Mouse (Mus musculus) bone marrow, adult 2 months (tissue): ENCODE measurements around the gene Supt4a. TPM values are rescaled to one million over a fixed set of nuclear protein-coding genes. Genes with fewer than 3 reads are reported as not detected.

Experiments used
- H3K27ac ChIP-seq: fragments of 200-500 bp; 2 replicates; pipeline ENCODE4 v1.5.1; 2012; ENCODE audit warnings: low read depth, mild to moderate bottlenecking, control low read depth, inconsistent platforms, low read length; ENCODE audit not compliant: control insufficient read depth, poor library complexity, insufficient read depth
- H3K4me1 ChIP-seq: fragments of 200-500 bp; 2 replicates; pipeline ENCODE4 v1.6.1; 2011; ENCODE audit warnings: low read length; ENCODE audit not compliant: control insufficient read depth, insufficient read depth
- H3K4me3 ChIP-seq: fragments of 200-500 bp; replicated peaks from 2 replicates; pipeline ENCODE3; 2011; ENCODE audit warnings: mild to moderate bottlenecking, low read depth, low read length, control low read depth; ENCODE audit not compliant: control insufficient read depth
- CTCF ChIP-seq: fragments of 200-500 bp; IDR thresholded peaks from 2 replicates; pipeline ENCODE4 v1.5.1; 2011; ENCODE audit warnings: low read length, control low read depth; ENCODE audit not compliant: control insufficient read depth, insufficient read depth
- POLR2A ChIP-seq: fragments of 200-500 bp; IDR thresholded peaks from 2 replicates; pipeline ENCODE4 v1.6.1; 2011; ENCODE audit warnings: low read depth, mild to moderate bottlenecking, control low read depth, low read length, borderline replicate concordance; ENCODE audit not compliant: control insufficient read depth
- WGBS: fragments of 180-500 bp; shearing (Covaris S2); methylation state at CpG from one replicate; pipeline ENCODE4 v1.1.7; 2018; 5-methylcytosine and 5-hydroxymethylcytosine counted together
- polyA plus RNA-seq: library from polyadenylated mRNA; stranded (reverse); fragments of >200 nt; gene quantifications from 2 replicates; pipeline ENCODE4 v1.2.4, GENCODE M21; 2011; ENCODE audit warnings: low replicate concordance; ENCODE audit not compliant: missing spikeins, insufficient read depth, insufficient read length

Gene Supt4a
- polyA plus RNA-seq, 1 experiment: 127 TPM

DNA sequence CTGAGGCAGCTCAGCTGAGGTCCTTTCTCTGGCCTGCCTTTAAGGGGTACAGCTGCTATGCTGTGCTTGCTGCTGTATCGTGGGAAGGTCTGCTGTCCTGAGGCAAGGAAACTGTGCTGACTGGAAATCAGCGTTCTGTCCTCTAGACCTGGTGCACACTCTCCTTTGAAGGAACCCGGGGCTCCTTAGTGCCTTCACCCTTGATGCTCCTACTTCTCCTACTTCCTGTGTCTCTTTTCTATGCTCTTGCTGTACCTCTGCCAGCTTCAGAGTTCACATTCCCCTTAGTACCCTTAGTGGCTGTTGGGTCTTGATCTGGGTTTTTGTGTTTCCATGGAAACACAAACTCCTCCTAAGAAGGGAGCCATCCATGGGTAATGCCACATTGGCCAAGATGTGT, 6.3 kb downstream of the Supt4a start:
- WGBS: 92% methylated on average over 3 of the region's 3 CpGs
- Histone ChIP-seq H3K27ac (no peak overlapping the region), H3K4me3 (no peak overlapping the region), H3K4me1 (peaks cover 12% of the 10 kb centered on the region)
- TF ChIP-seq CTCF: no peak
- no peak for TF ChIP-seq POLR2A

DNA sequence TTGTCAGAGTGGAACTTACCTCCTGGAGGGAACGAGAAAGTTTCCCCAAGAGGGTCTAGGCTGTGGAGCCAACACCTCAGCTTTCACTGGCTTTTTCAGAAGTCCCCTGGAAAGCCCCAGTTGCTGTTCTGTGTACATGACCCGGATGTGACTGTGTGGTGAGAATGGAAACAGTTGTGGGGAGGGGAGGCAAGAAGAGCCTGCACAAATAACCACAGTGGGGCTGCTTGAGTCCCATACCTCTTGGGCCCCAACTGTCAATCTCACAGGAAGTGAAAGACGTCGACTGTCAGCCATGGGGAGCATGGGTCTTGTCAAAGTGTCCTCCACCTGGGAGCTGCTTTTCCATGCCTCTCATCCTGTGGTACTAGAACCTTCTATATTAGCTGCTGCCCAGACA, 7.6 kb downstream of the Supt4a start:
- TF ChIP-seq POLR2A (no peak), CTCF (no peak)
- Histone ChIP-seq H3K27ac (peak overlapping the region; percentile 77), H3K4me3 (no peak overlapping the region), H3K4me1 (peaks cover 12% of the 10 kb centered on the region)
- 44% methylated on average over 4 of the region's 4 CpGs for WGBS

DNA sequence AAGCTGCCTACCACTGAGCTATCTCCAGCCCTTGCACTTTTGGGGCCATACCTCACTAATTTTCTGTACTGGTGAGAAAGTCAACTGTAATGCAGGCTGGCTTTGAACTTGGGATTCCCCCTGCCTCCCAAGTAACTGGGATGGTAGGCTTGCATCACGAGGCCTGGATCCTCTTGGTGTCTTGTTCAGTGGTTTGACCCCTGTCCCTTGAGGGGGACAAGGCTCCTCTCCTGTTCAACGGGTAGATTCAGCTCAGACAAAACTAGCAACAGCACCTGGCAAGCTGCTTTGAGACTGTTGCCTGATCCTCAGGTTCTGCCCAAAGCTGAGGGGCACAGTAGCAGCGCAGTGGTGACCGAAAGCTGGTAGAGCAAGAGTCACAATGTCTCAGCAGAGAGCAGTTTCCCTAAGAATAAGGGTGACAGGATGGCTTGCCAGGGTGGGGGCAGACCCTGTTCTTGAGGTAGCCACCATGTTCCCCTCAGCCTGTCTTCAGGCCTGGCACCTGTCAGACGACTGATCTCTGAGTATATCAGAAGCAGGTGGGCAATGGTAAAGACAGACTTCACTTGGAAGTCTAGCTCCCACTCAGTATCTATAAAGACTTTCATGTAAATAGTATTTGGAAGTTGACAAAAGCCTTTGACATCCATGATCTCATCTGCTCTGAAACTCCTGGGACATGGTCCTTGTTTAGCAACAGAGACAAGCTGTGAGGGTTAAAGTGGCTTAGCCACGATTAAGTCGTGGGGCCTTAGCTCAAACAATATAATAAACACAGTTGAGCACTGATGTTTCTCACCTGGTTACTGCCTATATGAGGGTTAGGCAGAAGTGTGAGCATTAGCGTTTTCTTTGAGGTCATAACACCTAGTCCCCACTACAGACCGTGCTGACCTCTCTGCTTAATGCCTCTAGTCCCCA, 8.5 kb downstream of the Supt4a start:
- Histone ChIP-seq H3K27ac (peak overlapping the region; percentile 77), H3K4me3 (no peak overlapping the region), H3K4me1 (peaks cover 14% of the 10 kb centered on the region)
- 84% methylated on average over 9 of the region's 9 CpGs for WGBS
- TF ChIP-seq POLR2A: no peak
- TF ChIP-seq CTCF: no peak

DNA sequence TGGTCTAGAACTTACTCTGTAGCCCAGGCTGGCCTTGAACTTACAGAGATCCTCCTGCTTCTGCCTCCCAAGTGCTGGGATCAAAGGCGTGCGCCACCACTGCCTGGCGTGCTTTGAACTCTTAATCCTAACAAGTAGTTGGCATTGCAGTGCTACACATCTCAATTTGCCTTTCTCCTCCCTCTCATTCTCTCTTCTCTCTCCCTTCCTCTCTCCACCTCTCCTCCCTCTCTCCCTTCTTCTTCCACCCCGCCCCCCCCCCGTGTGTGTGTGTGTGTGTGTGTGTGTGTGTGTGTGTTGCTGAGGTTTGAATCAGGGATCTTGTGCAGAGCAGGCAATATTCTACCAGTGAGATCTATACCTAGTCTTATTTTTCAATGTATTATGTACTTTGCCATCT, 10.0 kb downstream of the Supt4a start:
- 97% methylated on average over 5 of the region's 5 CpGs for WGBS
- Histone ChIP-seq H3K4me3 (no peak overlapping the region), H3K4me1 (peaks cover 15% of the 10 kb centered on the region), H3K27ac (no peak overlapping the region)
- TF ChIP-seq CTCF (no peak), POLR2A (no peak)

DNA sequence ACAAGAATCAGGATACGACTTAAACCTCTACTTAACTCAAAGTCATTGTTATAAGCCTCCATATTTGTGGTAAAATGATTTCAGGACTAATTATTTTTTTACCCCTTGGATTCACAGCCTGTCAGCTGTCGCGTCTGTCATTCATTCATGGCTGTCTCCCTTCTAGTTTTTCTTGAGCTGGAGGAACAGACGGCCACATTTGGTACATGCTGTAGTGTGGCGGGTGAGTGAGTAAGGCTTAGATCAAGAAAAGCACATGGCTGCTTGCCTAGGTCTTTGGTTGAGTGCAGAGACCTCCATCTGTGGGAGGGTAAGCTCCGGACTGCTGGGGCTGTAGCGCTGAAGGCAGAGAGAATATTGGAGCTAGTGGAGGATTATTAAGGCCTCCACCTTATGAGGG, 10.4 kb downstream of the Supt4a start:
- TF ChIP-seq CTCF (no peak), POLR2A (no peak)
- 83% methylated on average over 7 of the region's 7 CpGs for WGBS
- peaks cover 15% of the 10 kb centered on the region for H3K4me1 ChIP-seq
- peak overlapping the region; percentile 98 for H3K27ac ChIP-seq
- no peak overlapping the region for H3K4me3 ChIP-seq

DNA sequence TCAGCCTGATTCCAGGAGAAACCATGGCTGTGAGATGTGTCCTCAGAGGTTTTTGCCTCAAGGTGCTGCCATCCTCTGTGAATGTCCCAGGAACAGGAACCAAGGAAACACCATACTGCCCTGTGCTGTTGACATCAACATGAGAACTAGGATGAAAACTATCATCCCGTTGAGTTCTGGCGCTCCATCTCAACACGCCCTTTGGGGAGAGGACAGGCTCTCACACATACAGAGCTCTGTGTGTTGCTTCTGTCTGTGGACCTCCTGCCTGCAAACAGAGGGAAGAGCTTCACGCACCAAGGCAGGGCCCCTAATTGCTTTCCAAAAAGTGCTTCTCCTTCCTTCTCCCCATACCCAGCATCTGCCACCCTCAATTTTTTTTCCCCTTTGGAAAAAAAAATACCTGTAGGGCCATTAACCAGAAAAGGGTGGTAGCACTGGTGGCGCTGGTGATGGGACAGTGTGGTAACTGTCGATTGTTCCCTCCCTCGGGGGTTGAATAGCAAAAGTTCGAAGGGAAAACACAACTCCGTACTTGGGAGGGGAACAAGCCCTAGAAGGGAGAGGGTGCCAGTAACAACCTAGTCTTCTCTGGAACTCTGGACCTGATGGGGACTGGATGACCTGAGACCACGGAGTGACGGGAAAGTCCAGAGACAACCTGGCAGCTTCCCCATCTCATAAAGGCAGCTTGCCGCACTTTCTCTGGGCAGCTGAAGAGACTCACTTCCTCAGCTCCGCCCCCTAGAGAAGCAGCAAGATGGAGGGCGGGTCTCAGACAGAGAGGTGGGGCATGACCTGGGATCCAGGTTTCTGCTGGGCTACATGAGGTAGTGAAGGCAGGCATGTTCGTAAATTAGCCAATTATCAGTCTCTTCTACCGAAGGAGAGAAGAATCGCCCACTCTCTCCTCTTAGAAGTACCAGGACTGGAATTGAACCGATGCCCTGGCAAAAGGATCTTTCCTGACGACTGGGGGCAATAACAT, 11.1 kb downstream of the Supt4a start:
- peaks cover 18% of the 10 kb centered on the region for H3K4me1 ChIP-seq
- peak; percentile 64 for TF ChIP-seq POLR2A
- TF ChIP-seq CTCF: 0 out of 2 replicates have a peak, but pooled peaks have one; percentile 7
- 7% methylated on average over 19 of the region's 19 CpGs for WGBS
- H3K27ac ChIP-seq: peak overlapping the region; percentile 98
- peak overlapping the region; percentile 63 for H3K4me3 ChIP-seq

DNA sequence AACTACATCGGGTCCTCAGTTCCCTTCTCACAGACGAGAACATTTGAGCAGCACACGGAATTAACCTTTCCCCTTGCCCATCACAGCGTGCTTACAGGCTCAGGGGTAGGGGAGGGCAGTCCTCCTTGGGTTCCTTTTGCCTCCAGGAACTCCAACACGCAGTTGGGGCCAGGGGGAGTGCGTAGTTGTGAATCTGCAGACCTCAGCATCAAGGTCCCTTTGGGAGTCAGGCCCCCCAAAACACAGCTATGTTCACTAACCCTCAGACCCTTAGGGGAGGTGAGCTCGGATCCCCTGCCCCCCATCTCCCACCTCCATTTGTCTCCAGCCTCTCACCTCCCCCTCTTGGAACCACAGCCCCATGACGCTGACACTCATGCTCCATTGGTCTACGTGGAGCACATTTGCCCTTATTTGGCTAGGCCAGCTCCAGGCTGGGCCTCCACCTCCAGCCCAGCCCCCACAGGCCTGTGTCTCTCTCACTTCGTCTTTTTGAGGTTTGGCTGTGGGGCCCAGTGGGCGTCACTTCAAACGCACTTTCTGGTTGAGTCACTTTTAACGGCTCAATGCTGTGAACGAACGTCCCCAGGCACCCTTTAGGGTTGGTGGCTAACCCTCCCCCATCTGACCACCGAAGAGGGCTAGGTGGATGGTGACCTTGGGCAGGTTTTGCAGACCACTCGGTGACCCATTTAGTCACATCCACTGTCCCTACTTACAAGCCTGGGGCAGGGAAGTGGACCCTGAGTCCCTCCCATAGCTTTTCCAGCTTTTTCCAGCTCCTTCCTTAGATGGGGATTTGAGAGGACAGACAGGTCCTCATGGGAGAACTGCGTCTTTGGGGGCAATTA, 12.1 kb downstream of the Supt4a start:
- Histone ChIP-seq H3K4me3 (peak overlapping the region; percentile 63), H3K4me1 (peaks cover 20% of the 10 kb centered on the region), H3K27ac (peak overlapping the region; percentile 98)
- peak; percentile 70 for TF ChIP-seq POLR2A
- TF ChIP-seq CTCF: no peak
- under 1% methylated on average over 18 of the region's 18 CpGs for WGBS

DNA sequence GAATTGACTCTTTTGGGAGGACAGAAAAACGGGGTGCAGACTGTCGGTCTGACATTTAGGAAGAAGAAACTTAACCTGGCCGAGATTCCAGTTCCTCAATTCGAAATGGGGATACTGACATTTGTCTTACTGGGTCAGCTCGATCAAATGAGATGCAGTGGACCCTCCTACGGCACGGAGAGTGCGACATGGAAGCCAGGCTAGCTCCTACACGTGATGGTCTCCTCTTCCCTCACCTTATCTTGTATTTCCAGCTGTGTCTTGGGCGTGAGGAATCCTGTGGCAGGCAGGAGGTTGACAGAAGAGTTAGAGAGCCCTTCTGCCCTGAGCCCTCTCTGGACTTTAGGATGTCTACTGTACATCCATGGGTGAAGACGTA, 12.7 kb downstream of the Supt4a start:
- Histone ChIP-seq H3K4me1 (peaks cover 21% of the 10 kb centered on the region), H3K4me3 (peak overlapping the region; percentile 53)
- 2% methylated on average over 11 of the region's 11 CpGs for WGBS

More for the DNA sequence above, 12.7 kb downstream of the Supt4a start:
- H3K27ac ChIP-seq: peak overlapping the region; percentile 98
- TF ChIP-seq POLR2A (no peak; the same call in 1 of the 2 replicates), CTCF (no peak)
